Mouse (Mus musculus) midbrain, embryonic 14.5 days (tissue): ENCODE results near the gene Tpd52l1. TPM values are rescaled to one million over a fixed set of nuclear protein-coding genes. Genes with fewer than 3 reads are reported as not detected.
A peak's percentile ranks its signal among the peaks of the same experiment; 100 is the strongest.

ENCODE experiments used
- ATAC-seq: fragments of 200-750 bp; cut with Nextera tagmentation; 2 replicates; pipeline ENCODE4 v1.8.0; 2017; ENCODE audit warnings: moderate number of reproducible peaks, moderate library complexity; ENCODE audit not compliant: low FRiP score, low TSS enrichment
- DNase-seq: peaks from one replicate; pipeline ENCODE4 v3.0.0-alpha.2; 2015
- H3K27ac ChIP-seq: fragments of 300-500 bp; sonication (generic); replicated peaks from 2 replicates; pipeline ENCODE4 v1.5.1; 2014; ENCODE audit warnings: mild to moderate bottlenecking, low read depth, low read length, moderate library complexity
- H3K27me3 ChIP-seq: fragments of 300-500 bp; sonication (generic); 2 replicates; pipeline ENCODE4 v1.6.1; 2014; ENCODE audit warnings: low read length, control low read depth, mixed read lengths; ENCODE audit not compliant: control insufficient read depth, insufficient read depth
- H3K36me3 ChIP-seq: fragments of 300-500 bp; sonication (generic); 2 replicates; pipeline ENCODE4 v1.6.1; 2014; ENCODE audit warnings: low read length, control low read depth; ENCODE audit not compliant: control insufficient read depth, insufficient read depth
- H3K4me1 ChIP-seq: fragments of 300-500 bp; sonication (generic); 2 replicates; pipeline ENCODE4 v1.6.1; 2014; ENCODE audit warnings: mild to moderate bottlenecking, antibody characterized with exemption, low read length, control low read depth; ENCODE audit not compliant: control insufficient read depth, insufficient read depth
- H3K4me2 ChIP-seq: fragments of 300-500 bp; sonication (generic); 2 replicates; pipeline ENCODE4 v1.6.1; 2014; ENCODE audit warnings: mild to moderate bottlenecking, low read length, moderate library complexity
- H3K4me3 ChIP-seq: fragments of 300-500 bp; sonication (generic); replicated peaks from 2 replicates; pipeline ENCODE4 v1.5.1; 2014; ENCODE audit warnings: low read depth, low read length
- H3K9ac ChIP-seq: fragments of 300-500 bp; sonication (generic); replicated peaks from 2 replicates; pipeline ENCODE4 v1.6.1; 2014; ENCODE audit warnings: mild to moderate bottlenecking, low read length, moderate library complexity
- H3K9me3 ChIP-seq: fragments of 300-500 bp; sonication (generic); 2 replicates; pipeline ENCODE4 v1.6.1; 2016; ENCODE audit warnings: low read length, control low read depth, mixed read lengths; ENCODE audit not compliant: control insufficient read depth
- WGBS: fragments of 180-500 bp; shearing (Covaris S2); extraction: QIAGEN DNeasy Blood & Tissue Kit; methylation state at CpG from one replicate; pipeline ENCODE4 v1.1.7; 2014; 5-methylcytosine and 5-hydroxymethylcytosine counted together
- polyA plus RNA-seq: library from polyadenylated mRNA; unstranded; fragments of >200 nt; fragmentation: Nextera tagmentation; extraction: Ambion mirVana; gene quantifications from 2 replicates; pipeline ENCODE4 v1.2.1, GENCODE M21; 2014

Gene Tpd52l1
- polyA plus RNA-seq, 1 experiment from 2014 or later, result 35.9 TPM

DNA sequence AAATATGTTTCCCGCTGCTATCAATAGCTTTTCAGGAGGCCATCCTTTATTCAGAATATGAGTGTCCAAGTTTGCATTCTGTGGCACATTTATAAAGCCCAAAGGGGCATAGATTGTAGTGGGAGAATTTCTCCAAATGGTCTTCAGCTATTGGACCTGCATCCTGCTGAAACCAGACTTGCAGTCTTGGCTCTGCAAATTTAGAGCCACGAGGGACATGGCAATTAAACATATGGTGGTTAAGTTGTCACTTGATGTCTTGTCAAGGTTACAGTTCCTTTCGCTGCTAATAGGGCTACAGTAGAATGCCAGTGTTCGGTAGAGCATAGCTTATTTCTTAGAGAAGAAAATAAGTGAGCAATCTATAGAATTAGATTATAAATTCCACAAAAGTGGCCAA is 148.7 kb downstream of the Tpd52l1 start:
- no peak overlapping the region for H3K4me3 ChIP-seq
- no peak overlapping the region for H3K9ac ChIP-seq
- no peak overlapping the region for H3K27ac ChIP-seq
- H3K4me1 ChIP-seq, result peaks cover 9% of the 10 kb centered on the region
- 52% methylated on average over 4 of the region's 4 CpGs for WGBS
- no peak for DNase-seq
- H3K27me3 ChIP-seq, result no peaks in the 10 kb centered on the region
- H3K4me2 ChIP-seq, result no peak overlapping the region
- ATAC-seq, result no peak
- no peaks in the 10 kb centered on the region for H3K36me3 ChIP-seq
- H3K9me3 ChIP-seq, result no peaks in the 10 kb centered on the region

DNA sequence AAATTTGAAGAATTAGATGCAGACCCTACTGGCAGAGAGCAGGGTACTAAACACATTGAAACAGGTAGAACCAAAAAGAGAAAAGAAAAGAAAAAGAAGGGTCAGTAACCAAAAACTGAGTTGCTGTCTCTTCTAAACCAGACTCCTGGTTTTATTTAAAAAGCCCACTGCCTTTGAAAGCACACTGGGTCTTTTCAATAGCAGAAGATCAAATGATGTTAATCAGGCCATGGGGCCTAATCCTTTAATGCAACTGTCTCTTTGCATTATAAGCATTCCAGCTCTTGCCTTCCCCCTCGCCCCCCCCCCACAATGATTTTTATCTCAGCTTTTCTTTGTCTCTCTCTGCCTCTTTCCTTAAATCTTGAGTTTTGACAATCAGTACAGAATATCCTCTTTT is 149.3 kb downstream of the Tpd52l1 start:
- no peak for DNase-seq
- no peaks in the 10 kb centered on the region for H3K36me3 ChIP-seq
- 36% methylated on average over 1 of the region's 1 CpGs for WGBS

DNA sequence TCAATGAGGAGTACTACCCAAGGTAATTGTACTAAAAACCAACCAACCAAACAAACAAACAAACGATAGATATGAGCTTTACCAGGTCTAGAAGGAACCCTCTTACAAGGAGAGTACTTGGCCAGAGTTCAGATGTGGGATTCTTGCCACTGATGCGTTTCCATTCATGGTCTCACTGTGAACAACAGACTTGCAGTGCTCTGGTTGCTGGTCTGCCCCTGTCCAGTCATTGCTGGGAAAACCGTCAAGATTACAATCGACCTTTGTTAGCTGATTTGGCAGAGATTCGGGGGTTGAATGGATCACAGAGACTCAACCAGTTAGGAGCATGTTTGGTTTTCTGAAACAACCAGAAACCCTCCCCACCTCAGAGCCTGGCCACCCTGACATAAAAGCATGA is 150.1 kb downstream of the Tpd52l1 start:
- Histone ChIP-seq H3K9me3 (no peaks in the 10 kb centered on the region), H3K27me3 (no peaks in the 10 kb centered on the region), H3K9ac (no peak overlapping the region), H3K4me3 (no peak overlapping the region), H3K27ac (no peak overlapping the region), H3K36me3 (no peaks in the 10 kb centered on the region), H3K4me2 (no peak overlapping the region), H3K4me1 (peaks cover 9% of the 10 kb centered on the region)
- WGBS, result 13% methylated on average over 5 of the region's 5 CpGs
- peak; percentile 52 for DNase-seq
- ATAC-seq, result 0 out of 2 replicates have a peak, but pooled peaks have one; percentile 26

More for the DNA sequence above, 149.3 kb downstream of the Tpd52l1 start:
- Histone ChIP-seq H3K27me3 (no peaks in the 10 kb centered on the region), H3K4me3 (no peak overlapping the region), H3K4me2 (no peak overlapping the region), H3K4me1 (peaks cover 9% of the 10 kb centered on the region), H3K9ac (no peak overlapping the region), H3K27ac (no peak overlapping the region), H3K9me3 (no peaks in the 10 kb centered on the region)
- no peak for ATAC-seq

- no peaks in the 10 kb centered on the region for H3K27me3 ChIP-seq
- H3K9ac ChIP-seq, result no peak overlapping the region
- ATAC-seq, result no peak
- no peaks in the 10 kb centered on the region for H3K4me1 ChIP-seq
- H3K36me3 ChIP-seq, result no peaks in the 10 kb centered on the region
- H3K4me3 ChIP-seq, result no peak overlapping the region
- no peak for DNase-seq
- WGBS, result 90% methylated on average over 4 of the region's 4 CpGs
- H3K27ac ChIP-seq, result no peak overlapping the region
- H3K9me3 ChIP-seq, result no peaks in the 10 kb centered on the region
- H3K4me2 ChIP-seq, result no peak overlapping the region
These were observed 156.9 kb downstream of the Tpd52l1 start for GRCm38 (mm10) chr10:31288697-31289390.

DNA sequence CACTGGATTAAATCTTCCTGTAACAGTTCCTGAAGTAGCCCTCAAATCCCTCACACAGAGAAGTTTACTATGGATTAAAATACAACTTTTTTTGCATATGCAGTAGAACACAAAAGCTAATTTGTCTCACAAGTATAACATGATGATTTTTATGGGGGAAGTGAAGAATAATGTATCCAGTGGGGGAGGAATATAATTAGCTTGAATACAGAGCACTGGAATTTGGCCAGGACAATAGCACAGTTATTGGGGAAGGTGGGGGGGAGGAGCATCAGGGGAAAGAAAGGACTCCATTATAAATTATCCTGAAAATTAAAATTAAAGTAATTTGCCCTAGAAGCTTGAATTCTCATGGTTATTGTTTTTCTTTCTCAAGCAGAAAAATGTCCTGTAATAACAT is 158.0 kb downstream of the Tpd52l1 start:
- H3K4me2 ChIP-seq, result no peak overlapping the region
- ATAC-seq (no peak), DNase-seq (no peak)
- H3K27me3 ChIP-seq, result no peaks in the 10 kb centered on the region
- no peaks in the 10 kb centered on the region for H3K4me1 ChIP-seq
- H3K9ac ChIP-seq, result no peak overlapping the region
- H3K4me3 ChIP-seq, result no peak overlapping the region
- no peaks in the 10 kb centered on the region for H3K9me3 ChIP-seq
- no peaks in the 10 kb centered on the region for H3K36me3 ChIP-seq
- H3K27ac ChIP-seq, result no peak overlapping the region

Other genes starting within 250 kb of the Tpd52l1 start
- 51.7 and 56.7 TPM in 2 replicates for gene Hddc2, start 132.6 kb downstream of the Tpd52l1 start, polyA plus RNA-seq
- gene Rnf217, start 163.2 kb upstream of the Tpd52l1 start, polyA plus RNA-seq, result 2.9 and 3.1 TPM in 2 replicates